Mouse (Mus musculus): ENCODE measurements at regions not wholly inside any gene's neighbourhood (a gene's known extent, or its start where the extent isn't known, plus 50 kb on each side); places are given as distances from the start of the nearest gene placed in this dataset.

GRCm38 (mm10) chr15:93094202-93095135, 180.5 kb downstream of the Gxylt1 start:
- TF ChIP-seq CTCF (IDR thresholded peaks at IDR 0.05; ENCODE audit: control insufficient read depth, insufficient read depth, insufficient read length), result no peak
- TF ChIP-seq USF1 (IDR thresholded peaks at IDR 0.05; ENCODE audit: low read depth), result no peak
- TF ChIP-seq MYOD1 (IDR thresholded peaks at IDR 0.05; ENCODE audit: control insufficient read depth, insufficient read length, low read depth), result no peak
- TF ChIP-seq MYOG (IDR thresholded peaks at IDR 0.05; ENCODE audit: control insufficient read depth, extremely low read depth, insufficient read length), result no peak
- TF ChIP-seq MAX (IDR thresholded peaks at IDR 0.05), result no peak
- no peak for TF ChIP-seq CEBPB (IDR thresholded peaks at IDR 0.05; ENCODE audit: low read depth)
- TF ChIP-seq FOSL1 (IDR thresholded peaks at IDR 0.05; ENCODE audit: insufficient read depth, low read length, poor library complexity, severe bottlenecking), result no peak
